Mouse (Mus musculus) liver, embryonic 15.5 days (tissue): ENCODE measurements at regions not wholly inside any gene's neighbourhood (a gene's known extent, or its start where the extent isn't known, plus 50 kb on each side); places are given as distances from the start of the nearest gene placed in this dataset.
"Not testable (repeated sequence)": the region's sequence is repeated elsewhere in the genome, so short reads cannot be mapped to it uniquely, and the experiment has no call there.

Source experiments
- ATAC-seq: fragments of 200-750 bp; cut with Nextera tagmentation; 2 replicates; pipeline ENCODE4 v1.8.0; 2017; ENCODE audit warnings: moderate number of reproducible peaks, mild to moderate bottlenecking, moderate library complexity; ENCODE audit not compliant: insufficient read depth
- H3K27ac ChIP-seq: fragments of 300-500 bp; sonication (generic); replicated peaks from 2 replicates; pipeline ENCODE4 v1.5.1; 2015; ENCODE audit warnings: mild to moderate bottlenecking, inconsistent platforms
- H3K27me3 ChIP-seq: fragments of 300-500 bp; sonication (generic); 2 replicates; pipeline ENCODE4 v1.6.1; 2015; ENCODE audit warnings: mild to moderate bottlenecking, inconsistent platforms
- H3K36me3 ChIP-seq: fragments of 300-500 bp; sonication (generic); replicated peaks from 2 replicates; pipeline ENCODE4 v1.6.1; 2015; ENCODE audit warnings: moderate library complexity, mild to moderate bottlenecking, inconsistent platforms
- H3K4me1 ChIP-seq: fragments of 300-500 bp; sonication (generic); replicated peaks from 2 replicates; pipeline ENCODE4 v1.6.1; 2015; ENCODE audit warnings: inconsistent platforms
- H3K4me2 ChIP-seq: fragments of 300-500 bp; sonication (generic); 2 replicates; pipeline ENCODE4 v1.6.1; 2015; ENCODE audit warnings: moderate library complexity, mild to moderate bottlenecking, inconsistent platforms
- H3K4me3 ChIP-seq: fragments of 300-500 bp; sonication (generic); replicated peaks from 2 replicates; pipeline ENCODE4 v1.5.1; 2015; ENCODE audit warnings: mild to moderate bottlenecking, inconsistent platforms
- H3K9ac ChIP-seq: fragments of 300-500 bp; sonication (generic); 2 replicates; pipeline ENCODE4 v1.6.1; 2015; ENCODE audit warnings: moderate library complexity, mild to moderate bottlenecking, inconsistent platforms
- H3K9me3 ChIP-seq: fragments of 300-500 bp; sonication (generic); replicated peaks from 2 replicates; pipeline ENCODE4 v1.6.1; 2016; ENCODE audit warnings: inconsistent platforms
- WGBS: fragments of 180-500 bp; shearing (Covaris S2); methylation state at CpG from one replicate; pipeline ENCODE4 v1.1.7; 2015; ENCODE audit warnings: mixed read lengths; ENCODE audit not compliant: insufficient replicate concordance; 5-methylcytosine and 5-hydroxymethylcytosine counted together

GRCm38 (mm10) chr8:109311484-109312210, 182.2 kb upstream of the Pmfbp1 start:
- Histone ChIP-seq H3K4me2 (no peak overlapping the region), H3K27ac (no peak overlapping the region), H3K9me3 (no peaks in the 10 kb centered on the region), H3K9ac (no peak overlapping the region), H3K27me3 (no peaks in the 10 kb centered on the region), H3K4me3 (no peak overlapping the region), H3K4me1 (no peaks in the 10 kb centered on the region), H3K36me3 (no peaks in the 10 kb centered on the region)
- WGBS: 59% methylated on average over 17 of the region's 17 CpGs
- no peak for ATAC-seq

DNA sequence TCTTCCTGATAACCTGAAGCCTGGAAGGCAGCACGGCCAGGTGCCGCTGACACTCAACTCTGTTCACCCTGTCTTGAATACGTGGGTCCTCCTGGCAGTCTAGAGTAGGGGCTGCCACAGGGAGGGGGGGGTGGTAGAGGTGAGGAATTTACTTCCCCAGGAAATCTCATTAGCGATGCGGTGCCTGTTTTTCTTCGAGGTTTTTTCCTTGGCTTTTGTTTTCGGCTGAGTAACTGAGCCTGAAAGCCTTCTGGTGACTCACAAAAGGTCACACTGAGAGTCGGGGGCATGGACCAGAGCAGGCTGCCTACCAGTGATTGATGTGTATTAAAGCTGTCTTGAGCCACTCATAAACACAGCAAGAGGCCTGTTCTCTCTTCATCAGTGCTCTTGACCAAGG, 181.1 kb upstream of the Pmfbp1 start:
- WGBS: 30% methylated on average over 8 of the region's 8 CpGs
- H3K9me3 ChIP-seq: no peaks in the 10 kb centered on the region
- H3K27me3 ChIP-seq: no peaks in the 10 kb centered on the region
- no peak overlapping the region for H3K9ac ChIP-seq
- no peak overlapping the region for H3K27ac ChIP-seq
- ATAC-seq: no peak
- no peak overlapping the region for H3K4me3 ChIP-seq
- no peaks in the 10 kb centered on the region for H3K36me3 ChIP-seq
- H3K4me1 ChIP-seq: no peaks in the 10 kb centered on the region
- no peak overlapping the region for H3K4me2 ChIP-seq

DNA sequence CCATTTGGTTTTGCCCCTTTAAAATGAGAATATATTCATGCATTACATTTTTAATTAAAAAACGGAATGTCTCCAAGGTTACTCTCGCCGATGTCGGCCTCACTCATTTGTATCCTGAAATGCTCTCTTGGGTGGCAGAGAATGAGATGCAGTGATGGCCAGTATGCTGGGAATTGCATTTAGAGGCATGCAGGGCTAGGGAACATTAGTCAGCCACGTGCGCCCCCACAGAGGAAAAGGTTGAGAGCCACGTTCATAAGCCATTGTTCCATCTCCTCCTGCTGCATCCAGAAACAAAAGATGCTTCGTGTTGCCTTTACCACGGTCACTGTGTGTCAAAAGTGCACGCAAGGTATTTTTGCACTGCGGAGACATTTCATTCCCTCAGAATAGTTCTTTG, 172.9 kb upstream of the Pmfbp1 start:
- Histone ChIP-seq H3K9me3 (no peaks in the 10 kb centered on the region), H3K4me2 (no peak overlapping the region), H3K4me3 (no peak overlapping the region), H3K27ac (no peak overlapping the region), H3K27me3 (no peaks in the 10 kb centered on the region), H3K4me1 (no peaks in the 10 kb centered on the region), H3K36me3 (no peaks in the 10 kb centered on the region), H3K9ac (no peak overlapping the region)
- WGBS: 64% methylated on average over 11 of the region's 11 CpGs
- no peak for ATAC-seq

DNA sequence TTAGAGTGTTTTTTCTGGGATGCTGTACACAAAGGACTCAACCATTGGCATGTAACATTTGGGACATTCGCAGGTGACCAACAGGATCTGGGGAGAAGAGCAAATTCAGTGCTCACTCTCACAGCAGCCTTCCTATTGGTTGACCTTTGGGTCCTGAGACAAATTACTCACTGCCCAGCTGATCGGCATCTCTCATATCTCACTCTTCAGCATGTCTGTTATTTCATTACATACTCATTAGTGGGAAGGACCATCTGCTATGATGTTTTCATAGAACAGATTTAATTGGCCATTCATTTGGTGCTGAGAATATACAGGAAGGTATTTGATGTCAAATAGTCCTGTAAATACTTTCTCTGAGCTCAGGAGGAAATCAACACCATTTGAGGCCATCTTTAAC, 170.5 kb upstream of the Pmfbp1 start:
- H3K27ac ChIP-seq: no peak overlapping the region
- 74% methylated on average over 2 of the region's 2 CpGs for WGBS
- no peak for ATAC-seq
- H3K9me3 ChIP-seq: no peaks in the 10 kb centered on the region
- no peaks in the 10 kb centered on the region for H3K36me3 ChIP-seq
- H3K27me3 ChIP-seq: no peaks in the 10 kb centered on the region
- H3K9ac ChIP-seq: no peak overlapping the region
- no peak overlapping the region for H3K4me2 ChIP-seq
- no peak overlapping the region for H3K4me3 ChIP-seq
- H3K4me1 ChIP-seq: no peaks in the 10 kb centered on the region

DNA sequence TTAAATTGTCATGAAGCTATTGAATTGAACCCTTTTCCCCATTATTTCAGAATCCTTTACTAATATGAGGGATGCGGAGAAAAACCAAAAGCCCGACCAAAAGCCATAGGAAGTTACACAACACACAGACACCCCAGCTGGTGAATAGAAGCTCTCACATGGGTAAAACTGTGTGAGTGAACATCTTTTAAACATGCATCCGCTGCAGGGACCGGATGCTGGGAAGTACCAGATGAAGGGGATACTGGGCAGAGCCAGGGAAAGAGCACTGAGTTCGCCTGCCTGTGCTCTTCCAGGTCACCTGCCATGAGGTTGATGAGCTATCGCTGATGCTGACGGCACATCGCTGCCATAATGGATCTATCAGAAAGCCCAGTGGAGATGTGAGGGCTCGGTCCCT, 169.6 kb upstream of the Pmfbp1 start:
- 72% methylated on average over 9 of the region's 9 CpGs for WGBS
- H3K9me3 ChIP-seq: no peaks in the 10 kb centered on the region
- no peaks in the 10 kb centered on the region for H3K36me3 ChIP-seq
- no peaks in the 10 kb centered on the region for H3K4me1 ChIP-seq
- H3K27me3 ChIP-seq: no peaks in the 10 kb centered on the region
- no peak overlapping the region for H3K4me3 ChIP-seq
- ATAC-seq: no peak
- no peak overlapping the region for H3K27ac ChIP-seq
- no peak overlapping the region for H3K9ac ChIP-seq
- no peak overlapping the region for H3K4me2 ChIP-seq

DNA sequence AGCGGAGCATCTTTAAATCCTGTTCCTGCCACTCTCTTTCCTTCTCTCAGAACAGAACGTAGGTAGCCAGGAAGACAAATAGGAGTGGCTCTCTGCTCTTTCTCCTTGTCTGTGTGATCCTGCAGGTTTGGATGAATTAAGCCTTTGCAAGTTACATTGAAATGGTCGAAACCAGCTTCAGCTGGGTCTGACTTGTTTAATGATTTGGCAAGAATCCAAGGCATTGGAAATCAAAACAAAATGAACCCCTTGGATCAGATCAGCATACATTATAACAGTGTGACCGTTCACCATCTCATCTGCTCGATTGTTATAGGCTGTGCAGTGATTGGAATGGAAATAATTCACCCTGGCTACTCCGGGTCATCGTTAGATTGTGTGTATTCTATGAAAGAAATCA, 157.6 kb upstream of the Pmfbp1 start:
- Histone ChIP-seq H3K4me1 (no peaks in the 10 kb centered on the region), H3K9ac (no peak overlapping the region), H3K9me3 (no peaks in the 10 kb centered on the region), H3K36me3 (no peaks in the 10 kb centered on the region), H3K27me3 (no peaks in the 10 kb centered on the region), H3K27ac (no peak overlapping the region), H3K4me3 (no peak overlapping the region), H3K4me2 (no peak overlapping the region)
- WGBS: 57% methylated on average over 7 of the region's 7 CpGs
- ATAC-seq: no peak

DNA sequence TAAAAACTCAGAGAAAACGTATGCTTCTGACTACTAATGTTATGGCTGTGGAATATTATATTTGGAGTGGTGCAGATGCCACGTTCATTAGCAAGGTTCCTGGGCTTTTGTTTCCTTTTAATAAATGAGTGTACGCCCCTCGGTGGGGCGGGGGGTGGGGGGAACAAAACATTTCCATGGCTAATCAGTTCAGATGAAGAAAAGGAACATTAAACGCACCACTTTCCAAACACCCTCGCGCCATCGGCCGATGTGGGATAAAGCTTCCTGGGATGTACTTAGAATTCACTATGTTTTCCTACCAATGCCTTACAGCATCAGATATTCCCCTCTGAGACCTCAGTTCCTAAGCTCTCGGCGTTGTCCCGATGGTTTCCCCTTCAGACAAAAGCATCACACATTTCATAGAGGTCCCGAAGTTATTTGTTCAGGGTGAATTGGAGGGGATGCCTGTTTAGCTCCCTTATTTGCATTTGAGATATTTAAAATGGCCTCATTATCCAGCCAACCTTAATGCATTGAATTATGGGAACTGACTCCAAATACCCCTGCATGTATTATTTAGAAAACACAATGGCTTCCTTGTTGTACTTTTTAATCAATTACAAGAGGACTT, 155.5 kb upstream of the Pmfbp1 start:
- H3K27me3 ChIP-seq: no peaks in the 10 kb centered on the region
- no peak overlapping the region for H3K4me3 ChIP-seq
- H3K9ac ChIP-seq: no peak overlapping the region
- no peak overlapping the region for H3K4me2 ChIP-seq
- WGBS: 69% methylated on average over 14 of the region's 14 CpGs
- no peaks in the 10 kb centered on the region for H3K4me1 ChIP-seq
- ATAC-seq: no peak
- no peaks in the 10 kb centered on the region for H3K36me3 ChIP-seq
- H3K27ac ChIP-seq: no peak overlapping the region
- H3K9me3 ChIP-seq: no peaks in the 10 kb centered on the region

DNA sequence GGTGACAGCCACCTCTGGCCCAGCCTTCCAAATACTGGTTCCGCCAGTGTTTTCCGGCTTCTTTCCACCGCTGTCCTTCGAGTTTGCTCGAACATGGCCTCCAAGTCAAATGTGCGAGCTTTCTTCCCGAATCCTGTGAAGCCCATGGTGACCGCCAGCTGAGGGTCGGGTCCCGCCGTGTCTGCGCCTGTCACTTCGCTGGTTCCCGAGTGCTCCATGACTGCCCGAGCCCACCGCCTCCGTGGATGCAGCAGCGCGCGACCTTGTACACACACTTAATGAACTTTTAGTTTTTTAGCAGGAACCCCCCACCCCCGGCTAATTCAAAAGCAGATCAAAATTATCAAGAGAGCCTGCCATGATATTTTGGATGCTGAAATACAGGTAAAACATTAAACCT, 153.2 kb upstream of the Pmfbp1 start:
- H3K36me3 ChIP-seq, H3K27ac ChIP-seq, H3K4me1 ChIP-seq, H3K9me3 ChIP-seq, H3K4me3 ChIP-seq, H3K27me3 ChIP-seq, H3K4me2 ChIP-seq, ATAC-seq, H3K9ac ChIP-seq: not testable (repeated sequence)
- WGBS: 82% methylated on average over 21 of the region's 21 CpGs

GRCm38 (mm10) chr8:109355168-109355567, 138.7 kb upstream of the Pmfbp1 start:
- ATAC-seq: no peak; the same call in 1 of the 2 replicates
- no peak overlapping the region for H3K4me2 ChIP-seq

DNA sequence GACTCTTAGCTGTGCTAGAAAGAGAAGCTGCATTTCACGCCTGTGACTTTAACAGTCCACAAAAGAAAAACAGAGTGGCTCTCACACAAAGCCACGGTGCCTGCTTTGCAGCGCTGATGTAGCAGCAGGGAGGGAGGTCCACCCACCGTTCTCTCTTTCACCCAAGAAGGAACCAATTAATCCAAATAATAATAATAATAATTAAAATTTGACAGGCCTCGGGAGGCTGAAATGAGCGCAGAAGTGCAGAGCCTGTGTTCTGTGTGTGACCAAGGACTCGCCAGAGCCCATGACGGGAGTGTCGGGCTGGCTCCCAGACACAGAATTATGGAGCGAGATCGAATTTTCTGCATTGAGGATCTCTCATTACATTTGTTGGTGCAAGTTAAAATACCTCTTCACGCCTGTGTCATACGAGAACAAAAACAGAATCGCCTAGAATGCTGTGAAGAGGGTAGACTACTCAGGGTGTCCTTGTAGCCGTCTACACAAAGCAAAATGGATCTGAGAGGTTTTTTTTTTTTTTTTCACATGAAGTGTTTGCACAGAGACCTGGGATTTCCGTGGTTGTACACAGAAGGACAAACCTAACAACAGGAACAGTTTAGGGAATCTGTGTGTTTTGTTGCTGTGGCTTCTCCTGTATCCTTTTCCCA, 134.3 kb upstream of the Pmfbp1 start:
- no peak for ATAC-seq
- Histone ChIP-seq H3K27ac (no peak overlapping the region), H3K9me3 (no peaks in the 10 kb centered on the region), H3K4me1 (no peaks in the 10 kb centered on the region), H3K4me2 (no peak overlapping the region), H3K9ac (no peak overlapping the region), H3K27me3 (0 out of 2 replicates have a peak, but pooled peaks cover 5% of the 10 kb centered on the region), H3K36me3 (no peaks in the 10 kb centered on the region), H3K4me3 (no peak overlapping the region)
- 52% methylated on average over 16 of the region's 16 CpGs for WGBS

More at GRCm38 (mm10) chr8:109355168-109355567, 138.7 kb upstream of the Pmfbp1 start:
- Histone ChIP-seq H3K27me3 (0 out of 2 replicates have a peak, but pooled peaks cover 1% of the 10 kb centered on the region), H3K27ac (no peak overlapping the region), H3K4me3 (no peak overlapping the region), H3K9ac (no peak overlapping the region), H3K9me3 (no peaks in the 10 kb centered on the region), H3K4me1 (no peaks in the 10 kb centered on the region), H3K36me3 (no peaks in the 10 kb centered on the region)
- WGBS: 48% methylated on average over 9 of the region's 9 CpGs

- 38% methylated on average over 14 of the region's 14 CpGs for WGBS
- H3K27ac ChIP-seq: no peak overlapping the region
- no peak for ATAC-seq
- no peaks in the 10 kb centered on the region for H3K9me3 ChIP-seq
- 0 out of 2 replicates have a peak, but pooled peaks cover 5% of the 10 kb centered on the region for H3K27me3 ChIP-seq
- no peaks in the 10 kb centered on the region for H3K4me1 ChIP-seq
- no peaks in the 10 kb centered on the region for H3K36me3 ChIP-seq
- H3K9ac ChIP-seq: no peak overlapping the region
- H3K4me3 ChIP-seq: no peak overlapping the region
- H3K4me2 ChIP-seq: no peak overlapping the region
These were observed 133.6 kb upstream of the Pmfbp1 start for GRCm38 (mm10) chr8:109360081-109360715.
